Mouse (Mus musculus) cerebellum, postnatal 36 days (tissue): Measurements from ENCODE around the gene Gse1.

Experiments used
- DNase-seq, 2 experiments: peaks; one replicate each; pipeline ENCODE4 v3.0.0; 2021 to 2022; ENCODE audit warnings: mixed read lengths in 2 of 2

The Gse1 gene

GRCm38 (mm10) chr8:120463918-120464584 is 235.8 kb downstream of the Gse1 start:
- DNase-seq = no peak

- DNase-seq = no peak
Measured at GRCm38 (mm10) chr8:120464585-120464937, 236.3 kb downstream of the Gse1 start.

- DNase-seq = no peak
Measured at GRCm38 (mm10) chr8:120465710-120466109, 237.5 kb downstream of the Gse1 start.

- no peak for DNase-seq
Measured at GRCm38 (mm10) chr8:120466266-120466665, 238.0 kb downstream of the Gse1 start.

GRCm38 (mm10) chr8:120467598-120467997 is 239.3 kb downstream of the Gse1 start:
- DNase-seq = no peak

- DNase-seq = no peak
Measured at GRCm38 (mm10) chr8:120470170-120470569, 241.9 kb downstream of the Gse1 start.

- peak in 1 of 2 experiments; percentile 56 for DNase-seq
Measured at GRCm38 (mm10) chr8:120471166-120471565, 242.9 kb downstream of the Gse1 start.

GRCm38 (mm10) chr8:120471752-120472151 is 243.5 kb downstream of the Gse1 start:
- DNase-seq = no peak

GRCm38 (mm10) chr8:120472230-120472629 is 244.0 kb downstream of the Gse1 start:
- DNase-seq = no peak

GRCm38 (mm10) chr8:120473729-120474364 is 245.6 kb downstream of the Gse1 start:
- no peak for DNase-seq

- DNase-seq = no peak
Measured at GRCm38 (mm10) chr8:120474496-120475235, 246.4 kb downstream of the Gse1 start.

GRCm38 (mm10) chr8:120475462-120476201 is 247.4 kb downstream of the Gse1 start:
- DNase-seq = no peak

- no peak for DNase-seq
Measured at GRCm38 (mm10) chr8:120476711-120477575, 248.7 kb downstream of the Gse1 start.

GRCm38 (mm10) chr8:120478754-120479153 is 250.5 kb downstream of the Gse1 start:
- no peak for DNase-seq

GRCm38 (mm10) chr8:120479691-120480090 is 251.4 kb downstream of the Gse1 start:
- no peak for DNase-seq

GRCm38 (mm10) chr8:120482015-120482689 is 253.9 kb downstream of the Gse1 start:
- DNase-seq = no peak

GRCm38 (mm10) chr8:120484460-120484859 is 256.2 kb downstream of the Gse1 start:
- no peak for DNase-seq

- no peak for DNase-seq
Measured at GRCm38 (mm10) chr8:120485116-120485515, 256.9 kb downstream of the Gse1 start.

GRCm38 (mm10) chr8:120485551-120486476 is 257.6 kb downstream of the Gse1 start:
- no peak for DNase-seq
